Mouse (Mus musculus) liver, embryonic 15.5 days (tissue): ENCODE results near the gene Zfhx3. TPM values are rescaled to one million over a fixed set of nuclear protein-coding genes. Genes with fewer than 3 reads are reported as not detected.

Source experiments
- ATAC-seq: fragments of 200-750 bp; cut with Nextera tagmentation; 2 replicates; pipeline ENCODE4 v1.8.0; 2017; ENCODE audit warnings: moderate number of reproducible peaks, mild to moderate bottlenecking, moderate library complexity; ENCODE audit not compliant: insufficient read depth
- H3K27ac ChIP-seq: fragments of 300-500 bp; sonication (generic); replicated peaks from 2 replicates; pipeline ENCODE4 v1.5.1; 2015; ENCODE audit warnings: mild to moderate bottlenecking, inconsistent platforms
- H3K27me3 ChIP-seq: fragments of 300-500 bp; sonication (generic); 2 replicates; pipeline ENCODE4 v1.6.1; 2015; ENCODE audit warnings: mild to moderate bottlenecking, inconsistent platforms
- H3K36me3 ChIP-seq: fragments of 300-500 bp; sonication (generic); replicated peaks from 2 replicates; pipeline ENCODE4 v1.6.1; 2015; ENCODE audit warnings: moderate library complexity, mild to moderate bottlenecking, inconsistent platforms
- H3K4me1 ChIP-seq: fragments of 300-500 bp; sonication (generic); replicated peaks from 2 replicates; pipeline ENCODE4 v1.6.1; 2015; ENCODE audit warnings: inconsistent platforms
- H3K4me2 ChIP-seq: fragments of 300-500 bp; sonication (generic); 2 replicates; pipeline ENCODE4 v1.6.1; 2015; ENCODE audit warnings: moderate library complexity, mild to moderate bottlenecking, inconsistent platforms
- H3K4me3 ChIP-seq: fragments of 300-500 bp; sonication (generic); replicated peaks from 2 replicates; pipeline ENCODE4 v1.5.1; 2015; ENCODE audit warnings: mild to moderate bottlenecking, inconsistent platforms
- H3K9ac ChIP-seq: fragments of 300-500 bp; sonication (generic); 2 replicates; pipeline ENCODE4 v1.6.1; 2015; ENCODE audit warnings: moderate library complexity, mild to moderate bottlenecking, inconsistent platforms
- H3K9me3 ChIP-seq: fragments of 300-500 bp; sonication (generic); replicated peaks from 2 replicates; pipeline ENCODE4 v1.6.1; 2016; ENCODE audit warnings: inconsistent platforms
- WGBS: fragments of 180-500 bp; shearing (Covaris S2); methylation state at CpG from one replicate; pipeline ENCODE4 v1.1.7; 2015; ENCODE audit warnings: mixed read lengths; ENCODE audit not compliant: insufficient replicate concordance; 5-methylcytosine and 5-hydroxymethylcytosine counted together
- polyA plus RNA-seq: library from polyadenylated mRNA; unstranded; fragments of >200 nt; fragmentation: Nextera tagmentation; extraction: Ambion mirVana; gene quantifications from 2 replicates; pipeline ENCODE4 v1.2.1, GENCODE M21; 2015

Zfhx3 gene
- polyA plus RNA-seq, 1 experiment from 2014 or later = 1.0 TPM

GRCm38 (mm10) chr8:108466653-108467052, 524.2 kb downstream of the Zfhx3 start:
- H3K9me3 ChIP-seq = no peaks in the 10 kb centered on the region
- 52% methylated on average over 6 of the region's 6 CpGs for WGBS
- H3K27ac ChIP-seq = no peak overlapping the region
- no peak overlapping the region for H3K4me2 ChIP-seq
- no peaks in the 10 kb centered on the region for H3K27me3 ChIP-seq
- H3K9ac ChIP-seq = no peak overlapping the region
- H3K36me3 ChIP-seq = no peaks in the 10 kb centered on the region
- no peaks in the 10 kb centered on the region for H3K4me1 ChIP-seq
- no peak for ATAC-seq
- no peak overlapping the region for H3K4me3 ChIP-seq

GRCm38 (mm10) chr8:108467172-108468035, 525.0 kb downstream of the Zfhx3 start:
- Histone ChIP-seq H3K4me1 (no peaks in the 10 kb centered on the region), H3K9ac (no peak overlapping the region), H3K4me3 (no peak overlapping the region), H3K27me3 (no peaks in the 10 kb centered on the region), H3K9me3 (no peaks in the 10 kb centered on the region), H3K27ac (no peak overlapping the region), H3K4me2 (no peak overlapping the region), H3K36me3 (no peaks in the 10 kb centered on the region)
- 65% methylated on average over 19 of the region's 19 CpGs for WGBS
- ATAC-seq = no peak

GRCm38 (mm10) chr8:108470269-108470668, 527.8 kb downstream of the Zfhx3 start:
- Histone ChIP-seq H3K4me2 (no peak overlapping the region), H3K36me3 (no peaks in the 10 kb centered on the region), H3K27ac (no peak overlapping the region), H3K9ac (no peak overlapping the region), H3K27me3 (no peaks in the 10 kb centered on the region), H3K9me3 (no peaks in the 10 kb centered on the region), H3K4me1 (no peaks in the 10 kb centered on the region), H3K4me3 (no peak overlapping the region)
- WGBS = 63% methylated on average over 3 of the region's 3 CpGs
- no peak for ATAC-seq

- Histone ChIP-seq H3K9me3 (no peaks in the 10 kb centered on the region), H3K27me3 (no peaks in the 10 kb centered on the region), H3K9ac (no peak overlapping the region), H3K4me1 (no peaks in the 10 kb centered on the region), H3K27ac (no peak overlapping the region), H3K4me3 (no peak overlapping the region), H3K36me3 (no peaks in the 10 kb centered on the region), H3K4me2 (no peak overlapping the region)
- no peak for ATAC-seq
- WGBS = 67% methylated on average over 10 of the region's 10 CpGs
These were observed 532.1 kb downstream of the Zfhx3 start for GRCm38 (mm10) chr8:108474556-108474955.

- H3K27ac ChIP-seq = no peak overlapping the region
- H3K9me3 ChIP-seq = no peaks in the 10 kb centered on the region
- H3K27me3 ChIP-seq = no peaks in the 10 kb centered on the region
- H3K4me3 ChIP-seq = no peak overlapping the region
- no peaks in the 10 kb centered on the region for H3K4me1 ChIP-seq
- H3K36me3 ChIP-seq = no peaks in the 10 kb centered on the region
- ATAC-seq = no peak
- WGBS = 73% methylated on average over 8 of the region's 8 CpGs
- no peak overlapping the region for H3K4me2 ChIP-seq
- no peak overlapping the region for H3K9ac ChIP-seq
These were observed 535.7 kb downstream of the Zfhx3 start for GRCm38 (mm10) chr8:108478131-108478530.

- Histone ChIP-seq H3K27me3 (no peaks in the 10 kb centered on the region), H3K27ac (no peak overlapping the region), H3K4me2 (no peak overlapping the region), H3K36me3 (no peaks in the 10 kb centered on the region), H3K4me1 (no peaks in the 10 kb centered on the region), H3K9ac (no peak overlapping the region), H3K4me3 (no peak overlapping the region), H3K9me3 (no peaks in the 10 kb centered on the region)
- WGBS = 59% methylated on average over 12 of the region's 12 CpGs
- ATAC-seq = no peak
These were observed 537.7 kb downstream of the Zfhx3 start for GRCm38 (mm10) chr8:108480141-108480540.

GRCm38 (mm10) chr8:108481167-108481815, 538.8 kb downstream of the Zfhx3 start:
- Histone ChIP-seq H3K4me1 (no peaks in the 10 kb centered on the region), H3K9ac (no peak overlapping the region), H3K27me3 (no peaks in the 10 kb centered on the region), H3K27ac (no peak overlapping the region), H3K9me3 (no peaks in the 10 kb centered on the region), H3K4me2 (no peak overlapping the region), H3K4me3 (no peak overlapping the region), H3K36me3 (no peaks in the 10 kb centered on the region)
- no peak for ATAC-seq
- 44% methylated on average over 11 of the region's 11 CpGs for WGBS

- WGBS = 69% methylated on average over 12 of the region's 12 CpGs
- Histone ChIP-seq H3K4me3 (no peak overlapping the region), H3K27ac (no peak overlapping the region), H3K36me3 (no peaks in the 10 kb centered on the region), H3K9me3 (no peaks in the 10 kb centered on the region), H3K4me2 (no peak overlapping the region), H3K4me1 (no peaks in the 10 kb centered on the region), H3K9ac (no peak overlapping the region), H3K27me3 (no peaks in the 10 kb centered on the region)
- ATAC-seq = no peak
These were observed 553.7 kb downstream of the Zfhx3 start for GRCm38 (mm10) chr8:108496101-108496500.

- Histone ChIP-seq H3K27me3 (no peaks in the 10 kb centered on the region), H3K9ac (no peak overlapping the region), H3K27ac (no peak overlapping the region), H3K36me3 (no peaks in the 10 kb centered on the region), H3K4me1 (no peaks in the 10 kb centered on the region), H3K9me3 (no peaks in the 10 kb centered on the region), H3K4me2 (no peak overlapping the region), H3K4me3 (no peak overlapping the region)
- no peak for ATAC-seq
- 49% methylated on average over 3 of the region's 3 CpGs for WGBS
These were observed 564.3 kb downstream of the Zfhx3 start for GRCm38 (mm10) chr8:108506779-108507178.

GRCm38 (mm10) chr8:108507769-108508168, 565.3 kb downstream of the Zfhx3 start:
- H3K27ac ChIP-seq = no peak overlapping the region
- ATAC-seq = no peak
- no peak overlapping the region for H3K4me3 ChIP-seq
- H3K4me1 ChIP-seq = no peaks in the 10 kb centered on the region
- H3K9ac ChIP-seq = no peak overlapping the region
- H3K9me3 ChIP-seq = no peaks in the 10 kb centered on the region
- WGBS = 60% methylated on average over 3 of the region's 3 CpGs
- H3K27me3 ChIP-seq = no peaks in the 10 kb centered on the region
- H3K4me2 ChIP-seq = no peak overlapping the region
- H3K36me3 ChIP-seq = no peaks in the 10 kb centered on the region

- H3K9ac ChIP-seq = no peak overlapping the region
These were observed 568.3 kb downstream of the Zfhx3 start for GRCm38 (mm10) chr8:108510641-108511325.

More at GRCm38 (mm10) chr8:108510641-108511325, 568.3 kb downstream of the Zfhx3 start:
- H3K36me3 ChIP-seq = no peaks in the 10 kb centered on the region
- no peak overlapping the region for H3K4me2 ChIP-seq
- no peak overlapping the region for H3K4me3 ChIP-seq
- 63% methylated on average over 14 of the region's 14 CpGs for WGBS
- H3K27me3 ChIP-seq = no peaks in the 10 kb centered on the region
- no peaks in the 10 kb centered on the region for H3K4me1 ChIP-seq
- no peaks in the 10 kb centered on the region for H3K9me3 ChIP-seq
- ATAC-seq = no peak
- H3K27ac ChIP-seq = no peak overlapping the region
